Mouse (Mus musculus) brain, embryonic 14.5 days (tissue): ENCODE results near the gene Sh3gl1.

Experiments
- CTCF ChIP-seq: fragments of 200-500 bp; IDR thresholded peaks from 2 replicates; pipeline ENCODE4 v1.5.1; 2012; ENCODE audit warnings: inconsistent platforms, mild to moderate bottlenecking, moderate library complexity, borderline replicate concordance; ENCODE audit not compliant: insufficient read depth, insufficient read length; ENCODE audit errors: extremely low read depth
- POLR2A ChIP-seq: fragments of 200-500 bp; IDR thresholded peaks from 2 replicates; pipeline ENCODE4 v1.6.1; 2012; ENCODE audit warnings: mild to moderate bottlenecking, inconsistent platforms, borderline replicate concordance; ENCODE audit not compliant: poor library complexity, insufficient read depth, insufficient read length, severe bottlenecking; ENCODE audit errors: extremely low read depth

DNA sequence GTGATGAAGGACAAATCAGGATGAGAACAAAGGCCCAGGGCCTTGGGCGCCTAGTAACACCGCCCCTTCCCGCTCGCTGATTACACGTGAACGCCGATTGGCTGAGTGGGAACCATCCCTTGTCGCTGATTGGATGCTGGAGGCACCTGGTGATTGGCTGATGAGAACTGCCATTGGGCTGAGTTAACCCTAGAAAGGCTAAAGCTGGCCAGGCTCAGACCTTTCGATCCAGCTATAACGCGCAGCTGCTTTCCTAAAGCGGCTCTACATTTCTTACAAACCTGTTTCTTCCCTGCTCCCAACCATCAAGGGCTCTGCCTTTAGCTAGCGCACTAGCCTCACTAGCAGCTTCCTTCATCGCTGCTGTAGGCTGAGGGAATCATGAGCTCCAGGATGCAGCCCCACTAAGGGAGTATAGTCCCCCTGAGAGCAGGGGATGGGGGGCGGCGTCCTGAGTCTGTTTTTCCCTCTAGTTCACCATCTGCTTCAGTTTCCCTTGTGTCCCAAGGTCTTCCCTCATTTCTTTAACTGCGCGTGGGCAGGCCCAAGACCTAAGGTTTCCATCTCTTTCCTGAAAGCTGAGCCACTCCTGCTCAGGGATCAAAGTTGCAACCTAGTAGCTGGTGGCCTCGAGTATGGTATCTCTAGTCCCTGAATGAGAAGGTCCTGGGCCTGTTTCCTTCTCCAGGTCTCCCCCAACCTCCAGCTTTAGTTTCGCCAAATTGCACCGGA, 27.9 kb downstream of the Sh3gl1 start:
- TF ChIP-seq POLR2A = 0 out of 2 replicates have a peak, but pooled peaks have one; percentile 40
- no peak for TF ChIP-seq CTCF
